Mouse (Mus musculus): ENCODE data around the gene Etv6. TPM values are rescaled to one million over a fixed set of nuclear protein-coding genes. Genes with fewer than 3 reads are reported as not detected.

Etv6 gene
- polyA plus RNA-seq, 1 experiment, result 23.4 TPM

- H3K4me3 ChIP-seq (ENCODE audit: insufficient read depth, low read length), result no peak overlapping the region
- no peak for TF ChIP-seq POLR2A (IDR thresholded peaks at IDR 0.05; ENCODE audit: borderline replicate concordance, low read depth, low read length)
- TF ChIP-seq CTCF (IDR thresholded peaks at IDR 0.05; ENCODE audit: low read depth, low read length), result no peak
- no peak overlapping the region for H3K27ac ChIP-seq (ENCODE audit: insufficient read depth, low read depth, low read length)
- no peaks in the 10 kb centered on the region for H3K4me1 ChIP-seq (ENCODE audit: control insufficient read depth, insufficient read depth, low read length)
Measured at GRCm38 (mm10) chr6:134317371-134317770, 281.9 kb downstream of the Etv6 start.

Other genes starting within 250 kb of the Etv6 start
- gene Kap, start 181.9 kb upstream of the Etv6 start, polyA plus RNA-seq (2012; ENCODE audit: insufficient read depth, insufficient read length, missing spikeins), result not detected in 2 replicates